Mouse (Mus musculus): ENCODE measurements around the gene Siae. TPM values are rescaled to one million over a fixed set of nuclear protein-coding genes. Genes with fewer than 3 reads are reported as not detected.
A peak's percentile ranks its signal among the peaks of the same experiment; 100 is the strongest.

Siae gene
- polyA plus RNA-seq, 1 experiment from 2014 or later = 10.6 TPM

DNA sequence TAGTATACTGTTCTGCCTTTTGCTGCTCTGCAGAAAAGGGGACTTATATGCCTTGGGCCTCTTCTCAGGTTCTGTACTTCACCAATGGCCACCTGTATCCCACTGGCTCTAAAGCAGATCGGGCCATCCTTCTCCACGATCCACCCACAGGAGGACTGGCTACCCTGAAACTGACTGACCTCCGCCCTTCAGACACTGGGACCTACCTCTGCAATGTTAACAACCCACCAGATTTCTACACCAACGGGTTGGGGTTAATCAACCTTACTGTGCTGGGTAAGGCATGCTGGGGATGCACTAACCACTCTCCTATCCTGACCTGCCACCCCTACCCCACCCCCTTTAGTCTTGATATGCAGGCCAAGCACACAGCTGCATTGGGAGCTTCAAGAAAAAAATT is 15.3 kb upstream of the Siae start:
- DNase-seq (ENCODE audit: low spot score) (no peak), ATAC-seq (replicated peaks; ENCODE audit: low FRiP score, low read depth) (no peak)
- Histone ChIP-seq H3K27me3 (ENCODE audit: insufficient read depth, low read length) (no peaks in the 10 kb centered on the region), H3K9ac (ENCODE audit: low read depth, low read length) (no peak overlapping the region), H3K36me3 (ENCODE audit: insufficient read depth, low read length) (no peaks in the 10 kb centered on the region), H3K9me3 (replicated peaks; ENCODE audit: low read length) (no peaks in the 10 kb centered on the region), H3K4me1 (replicated peaks; ENCODE audit: insufficient read depth, low read length) (peaks cover 13% of the 10 kb centered on the region), H3K4me3 (replicated peaks; ENCODE audit: low read depth, low read length) (no peak overlapping the region), H3K27ac (no peak overlapping the region), H3K4me2 (ENCODE audit: low read length) (no peak overlapping the region)
- TF ChIP-seq CTCF (IDR thresholded peaks at IDR 0.05; ENCODE audit: low read depth) = no peak
- WGBS = 90% methylated on average over 4 of the region's 4 CpGs

DNA sequence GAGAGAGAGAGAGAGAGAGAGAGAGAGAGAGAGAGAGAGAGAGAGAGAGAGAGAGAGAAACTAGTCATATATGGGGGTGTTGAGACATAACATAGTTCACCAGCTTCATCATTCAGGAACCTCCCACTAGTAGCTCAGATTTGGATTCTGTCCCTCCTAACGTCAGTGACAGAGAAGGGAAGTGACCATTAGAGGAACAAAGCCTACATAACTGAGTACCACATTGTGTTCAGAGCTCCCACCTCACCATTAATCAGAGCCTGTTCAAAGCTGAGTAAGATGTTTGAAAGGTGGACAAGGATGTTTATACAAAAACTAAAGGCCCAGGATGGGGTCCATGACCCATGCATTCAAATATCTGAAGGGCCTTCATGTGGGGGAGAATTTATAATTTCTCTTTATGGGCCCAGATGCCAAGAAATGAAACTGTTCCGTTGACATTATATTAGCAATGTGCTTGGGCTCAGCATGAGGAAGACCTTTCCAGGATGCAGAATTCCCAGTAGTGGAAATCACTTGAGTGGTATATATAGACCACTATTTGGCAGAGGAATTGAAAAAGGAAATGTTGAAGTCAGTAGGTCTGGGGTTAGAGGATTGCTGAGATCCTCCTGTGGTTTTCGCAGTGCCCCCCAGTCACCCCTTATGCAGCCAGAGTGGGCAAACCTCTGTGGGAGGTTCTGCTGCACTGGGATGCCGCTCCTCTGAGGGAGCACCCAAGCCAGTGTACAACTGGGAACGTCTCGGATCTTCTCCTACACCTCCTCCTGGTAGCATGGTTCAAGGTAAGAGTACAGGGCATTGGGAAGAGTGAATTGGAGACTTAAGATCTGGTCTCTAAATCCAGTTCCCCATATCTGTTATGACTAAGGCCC is 14.6 kb upstream of the Siae start:
- H3K27me3 ChIP-seq (ENCODE audit: insufficient read depth, low read length) = peaks cover 4% of the 10 kb centered on the region; the same call in 1 of the 2 replicates
- H3K27ac ChIP-seq = 0 out of 2 replicates have a peak overlapping the region, but pooled peaks have one; percentile 19
- no peak overlapping the region for H3K9ac ChIP-seq (ENCODE audit: low read depth, low read length)
- no peaks in the 10 kb centered on the region for H3K36me3 ChIP-seq (ENCODE audit: insufficient read depth, low read length)
- no peak for DNase-seq (ENCODE audit: low spot score)
- WGBS = 70% methylated on average over 6 of the region's 6 CpGs
- H3K4me2 ChIP-seq (ENCODE audit: low read length) = no peak overlapping the region
- H3K9me3 ChIP-seq (replicated peaks; ENCODE audit: low read length) = no peaks in the 10 kb centered on the region
- no peak for ATAC-seq (replicated peaks; ENCODE audit: low FRiP score, low read depth)
- TF ChIP-seq CTCF (IDR thresholded peaks at IDR 0.05; ENCODE audit: low read depth) = no peak
- H3K4me3 ChIP-seq (replicated peaks; ENCODE audit: low read depth, low read length) = no peak overlapping the region
- H3K4me1 ChIP-seq (replicated peaks; ENCODE audit: insufficient read depth, low read length) = peaks cover 16% of the 10 kb centered on the region

DNA sequence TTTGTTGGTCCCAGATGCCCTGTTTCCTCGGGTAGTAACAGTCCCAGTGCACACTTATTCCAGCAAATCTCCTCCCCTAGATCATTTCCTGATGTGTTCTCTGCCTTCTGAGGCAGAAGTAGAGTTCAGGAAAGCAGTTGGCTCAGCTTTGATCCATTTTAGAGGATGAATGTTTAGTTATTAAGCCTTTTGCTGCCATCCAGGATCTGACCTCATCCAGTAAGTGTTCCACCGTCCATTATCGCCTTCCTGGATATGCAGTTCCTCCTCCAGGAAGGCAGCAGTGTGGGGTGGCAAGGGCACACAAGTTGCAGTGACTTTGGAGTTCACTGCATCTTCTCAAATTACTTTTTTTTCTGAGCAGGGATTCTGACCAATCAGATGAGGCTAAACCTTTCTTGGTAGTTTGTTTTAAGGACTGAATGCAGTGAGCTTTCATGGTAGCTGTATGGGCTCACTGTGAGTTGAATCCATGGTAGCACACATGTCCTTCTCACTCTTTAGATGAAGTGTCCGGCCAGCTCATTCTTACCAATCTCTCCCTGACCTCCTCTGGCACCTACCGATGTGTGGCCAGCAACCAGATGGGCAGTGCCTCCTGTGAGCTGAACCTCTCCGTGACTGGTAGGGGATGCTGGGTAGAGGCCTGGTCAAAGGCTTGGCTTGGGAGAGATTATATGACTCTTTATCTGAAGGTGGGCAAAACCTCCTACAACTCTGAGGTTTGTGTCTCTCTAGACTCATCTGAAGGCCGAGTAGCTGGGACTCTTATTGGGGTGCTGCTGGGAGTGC is 13.5 kb upstream of the Siae start:
- Histone ChIP-seq H3K4me2 (ENCODE audit: low read length) (no peak overlapping the region), H3K27ac (no peak overlapping the region), H3K4me3 (replicated peaks; ENCODE audit: low read depth, low read length) (no peak overlapping the region), H3K4me1 (replicated peaks; ENCODE audit: insufficient read depth, low read length) (peaks cover 16% of the 10 kb centered on the region), H3K9me3 (replicated peaks; ENCODE audit: low read length) (no peaks in the 10 kb centered on the region), H3K9ac (ENCODE audit: low read depth, low read length) (no peak overlapping the region), H3K27me3 (ENCODE audit: insufficient read depth, low read length) (peaks cover 10% of the 10 kb centered on the region; the same call in 1 of the 2 replicates), H3K36me3 (ENCODE audit: insufficient read depth, low read length) (no peaks in the 10 kb centered on the region)
- no peak for DNase-seq (ENCODE audit: low spot score)
- ATAC-seq (replicated peaks; ENCODE audit: low FRiP score, low read depth) = no peak
- 61% methylated on average over 7 of the region's 7 CpGs for WGBS
- TF ChIP-seq CTCF (IDR thresholded peaks at IDR 0.05; ENCODE audit: low read depth) = no peak

DNA sequence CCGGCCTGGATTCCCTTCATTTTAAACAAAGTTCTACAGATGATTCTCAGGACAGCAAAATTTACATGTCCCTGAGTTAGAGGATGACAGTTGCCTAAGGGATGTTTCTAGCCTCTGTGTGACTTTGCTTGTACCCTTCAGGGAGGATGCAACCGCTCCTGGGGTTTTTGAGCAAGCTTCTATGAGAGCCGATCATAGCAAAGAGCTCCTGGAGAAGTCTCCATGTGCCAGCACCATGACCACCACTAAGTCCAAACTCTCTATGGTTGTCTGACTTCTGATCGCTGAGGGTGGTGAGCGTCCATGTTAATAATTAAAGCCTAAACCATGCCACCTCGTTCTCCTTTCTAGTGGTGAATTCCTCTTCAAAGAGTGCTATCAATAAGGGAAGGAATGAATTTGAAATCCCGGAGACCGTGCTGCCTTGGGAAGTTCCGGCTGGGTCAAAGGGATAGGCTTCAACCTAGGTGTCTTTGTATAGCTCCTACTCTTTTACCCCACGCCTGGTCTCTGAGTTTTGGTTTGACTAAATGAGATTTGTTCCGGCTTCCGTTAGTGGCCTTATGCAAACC is 11.5 kb upstream of the Siae start:
- DNase-seq (ENCODE audit: low spot score) = no peak
- ATAC-seq (replicated peaks; ENCODE audit: low FRiP score, low read depth) = no peak
- 28% methylated on average over 12 of the region's 12 CpGs for WGBS

DNA sequence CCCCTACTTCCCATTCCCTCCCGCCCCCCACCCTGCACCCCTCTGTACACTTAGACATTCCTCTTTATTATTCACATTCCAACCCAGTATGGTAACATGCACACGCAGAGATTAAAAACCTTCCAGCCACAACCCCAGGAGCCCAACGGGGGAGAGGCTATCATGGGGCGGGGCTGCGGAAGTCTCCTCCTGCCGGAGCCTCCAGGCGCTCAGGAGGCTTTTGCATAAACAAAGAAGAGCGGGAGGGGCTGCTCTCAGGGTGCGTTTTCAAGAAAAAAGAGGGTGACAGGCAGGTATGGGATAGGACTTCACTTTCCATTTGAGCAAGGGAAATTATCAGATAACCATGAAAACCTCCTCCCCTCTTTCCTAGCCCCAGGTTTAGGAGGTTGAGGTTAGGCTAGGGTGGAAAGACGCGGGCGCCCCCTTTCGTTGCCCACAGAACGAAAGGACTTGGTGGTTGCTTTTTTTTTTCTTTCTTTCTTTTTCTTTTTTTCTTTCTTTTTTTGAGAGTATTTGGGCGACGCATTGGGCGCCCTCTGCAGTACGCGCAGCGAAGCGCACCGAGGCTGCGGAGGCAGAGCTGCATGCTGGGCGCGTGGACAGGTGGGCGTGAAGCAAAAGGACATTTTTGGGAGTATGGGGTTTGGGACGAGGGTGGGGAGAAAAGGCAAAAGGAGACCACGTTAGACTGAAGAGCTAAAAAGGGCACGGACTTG is 10.9 kb upstream of the Siae start:
- Histone ChIP-seq H3K9me3 (replicated peaks; ENCODE audit: low read length) (no peaks in the 10 kb centered on the region), H3K4me3 (replicated peaks; ENCODE audit: low read depth, low read length) (peak overlapping the region; percentile 40), H3K4me1 (replicated peaks; ENCODE audit: insufficient read depth, low read length) (peaks cover 11% of the 10 kb centered on the region), H3K9ac (ENCODE audit: low read depth, low read length) (peak overlapping the region; percentile 35; the same call in 1 of the 2 replicates), H3K36me3 (ENCODE audit: insufficient read depth, low read length) (no peaks in the 10 kb centered on the region), H3K4me2 (ENCODE audit: low read length) (peak overlapping the region; percentile 76), H3K27ac (no peak overlapping the region), H3K27me3 (ENCODE audit: insufficient read depth, low read length) (peaks cover 10% of the 10 kb centered on the region)
- 7% methylated on average over 29 of the region's 29 CpGs for WGBS
- peak; percentile 73 for TF ChIP-seq CTCF (IDR thresholded peaks at IDR 0.05; ENCODE audit: low read depth)
- ATAC-seq (replicated peaks; ENCODE audit: low FRiP score, low read depth) (peak; percentile 58), DNase-seq (ENCODE audit: low spot score) (peak; percentile 70)

More for the DNA sequence above, 11.5 kb upstream of the Siae start:
- Histone ChIP-seq H3K27me3 (ENCODE audit: insufficient read depth, low read length) (peaks cover 10% of the 10 kb centered on the region), H3K36me3 (ENCODE audit: insufficient read depth, low read length) (no peaks in the 10 kb centered on the region), H3K4me3 (replicated peaks; ENCODE audit: low read depth, low read length) (peak overlapping the region; percentile 40), H3K4me2 (ENCODE audit: low read length) (peak overlapping the region; percentile 76), H3K4me1 (replicated peaks; ENCODE audit: insufficient read depth, low read length) (peaks cover 16% of the 10 kb centered on the region), H3K27ac (no peak overlapping the region), H3K9ac (ENCODE audit: low read depth, low read length) (peak overlapping the region; percentile 35; the same call in 1 of the 2 replicates), H3K9me3 (replicated peaks; ENCODE audit: low read length) (no peaks in the 10 kb centered on the region)
- TF ChIP-seq CTCF (IDR thresholded peaks at IDR 0.05; ENCODE audit: low read depth) = no peak
